Mouse (Mus musculus) brain, embryonic 14.5 days (tissue): ENCODE measurements at regions not wholly inside any gene's neighbourhood (a gene's known extent, or its start where the extent isn't known, plus 50 kb on each side); places are given as distances from the start of the nearest gene placed in this dataset.

Experiments used
- DNase-seq: peaks from one replicate; pipeline ENCODE4 v3.0.0-alpha.2; 2011; ENCODE audit warnings: low read depth
- CTCF ChIP-seq: fragments of 200-500 bp; IDR thresholded peaks from 2 replicates; pipeline ENCODE4 v1.5.1; 2012; ENCODE audit warnings: inconsistent platforms, mild to moderate bottlenecking, moderate library complexity, borderline replicate concordance; ENCODE audit not compliant: insufficient read depth, insufficient read length; ENCODE audit errors: extremely low read depth
- POLR2A ChIP-seq: fragments of 200-500 bp; IDR thresholded peaks from 2 replicates; pipeline ENCODE4 v1.6.1; 2012; ENCODE audit warnings: mild to moderate bottlenecking, inconsistent platforms, borderline replicate concordance; ENCODE audit not compliant: poor library complexity, insufficient read depth, insufficient read length, severe bottlenecking; ENCODE audit errors: extremely low read depth

DNA sequence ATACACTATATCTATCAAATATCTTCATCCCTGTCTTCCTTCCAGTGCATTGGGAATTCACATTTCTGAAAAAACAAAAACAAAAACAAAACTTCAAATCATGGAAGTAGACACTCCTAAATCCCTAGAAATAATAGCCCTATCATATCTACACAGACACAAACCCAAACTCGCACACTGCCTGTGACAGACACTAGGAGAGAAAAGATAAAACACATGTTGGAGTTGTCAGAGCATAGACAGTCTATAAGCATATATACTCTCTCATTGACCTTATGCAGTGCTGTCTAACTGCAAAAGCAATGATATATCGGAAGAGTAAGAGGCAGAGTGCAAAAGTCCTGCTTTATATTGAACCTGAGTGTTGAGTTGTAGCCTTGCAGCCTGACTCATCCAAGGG lies 3386.0 kb upstream of the Gm7489 start:
- no peak for DNase-seq
- TF ChIP-seq POLR2A (no peak), CTCF (no peak)

DNA sequence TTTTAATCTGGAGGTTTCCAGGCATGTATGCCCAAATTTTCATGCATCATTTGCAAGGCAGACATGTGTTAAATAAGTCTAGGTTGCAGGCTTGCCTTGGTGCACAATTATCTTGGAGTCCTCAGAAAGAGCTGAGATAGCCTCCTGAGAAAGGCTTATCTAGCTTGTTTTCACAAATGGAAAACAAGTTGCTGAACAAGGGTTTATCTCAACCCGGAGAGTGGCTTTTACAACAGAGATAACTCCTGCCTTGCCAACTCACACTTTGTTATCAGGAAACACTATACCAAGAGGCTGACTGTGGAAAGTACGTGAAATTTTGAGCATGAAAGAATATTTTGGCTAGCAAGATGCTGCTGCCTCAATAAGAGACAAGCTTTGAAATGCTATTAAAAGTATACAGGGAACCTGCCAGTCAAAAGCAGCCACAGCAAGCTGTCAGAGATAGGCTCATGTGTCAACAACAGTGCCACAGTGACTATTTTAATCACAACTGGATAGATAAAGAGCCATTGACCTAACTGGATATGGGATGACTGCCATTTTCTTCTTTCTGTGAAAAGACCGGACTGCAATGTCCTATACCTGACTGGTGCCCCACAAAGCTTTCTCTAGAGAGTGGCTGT lies 3376.6 kb upstream of the Gm7489 start:
- TF ChIP-seq CTCF, result no peak
- no peak for TF ChIP-seq POLR2A
- no peak for DNase-seq

DNA sequence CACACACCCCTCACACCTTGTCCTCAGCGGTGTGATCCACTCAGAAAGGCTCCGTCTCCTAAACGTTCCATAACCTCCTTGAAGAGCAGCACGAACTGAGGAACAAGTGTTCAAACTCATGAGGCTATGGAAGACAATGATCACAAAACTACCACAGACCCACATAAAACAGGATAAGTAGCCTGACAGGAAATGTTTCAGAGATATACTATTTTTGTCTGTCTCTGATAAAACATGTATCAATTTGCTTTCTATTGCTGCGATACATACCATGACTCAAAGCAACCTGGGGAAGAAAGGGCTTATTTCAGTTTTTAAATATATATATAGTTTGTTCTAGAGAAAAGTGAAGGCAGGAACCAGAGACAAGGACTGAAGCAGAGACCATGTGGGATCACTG lies 3371.7 kb upstream of the Gm7489 start:
- no peak for DNase-seq
- TF ChIP-seq POLR2A (no peak), CTCF (no peak)

DNA sequence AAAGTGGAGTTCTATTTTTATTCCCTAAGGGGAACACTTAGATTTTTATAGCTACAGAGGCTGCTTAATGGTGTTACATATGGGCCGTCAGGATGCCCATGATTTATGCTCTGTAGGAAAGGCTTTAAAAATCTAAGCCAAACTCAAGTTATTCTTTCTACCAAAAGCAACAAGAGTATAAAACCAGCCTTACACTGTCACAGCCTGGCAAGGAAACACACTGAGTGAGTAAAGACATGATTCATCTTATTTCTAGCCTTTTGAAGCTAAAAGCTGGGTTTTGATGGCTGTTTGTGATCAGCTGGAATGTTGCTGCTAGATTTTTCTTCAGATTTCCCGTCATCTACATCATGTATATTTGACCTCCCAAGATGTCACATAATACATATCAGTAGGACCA lies 3359.9 kb upstream of the Gm7489 start:
- DNase-seq, result no peak
- TF ChIP-seq CTCF (no peak), POLR2A (no peak)

DNA sequence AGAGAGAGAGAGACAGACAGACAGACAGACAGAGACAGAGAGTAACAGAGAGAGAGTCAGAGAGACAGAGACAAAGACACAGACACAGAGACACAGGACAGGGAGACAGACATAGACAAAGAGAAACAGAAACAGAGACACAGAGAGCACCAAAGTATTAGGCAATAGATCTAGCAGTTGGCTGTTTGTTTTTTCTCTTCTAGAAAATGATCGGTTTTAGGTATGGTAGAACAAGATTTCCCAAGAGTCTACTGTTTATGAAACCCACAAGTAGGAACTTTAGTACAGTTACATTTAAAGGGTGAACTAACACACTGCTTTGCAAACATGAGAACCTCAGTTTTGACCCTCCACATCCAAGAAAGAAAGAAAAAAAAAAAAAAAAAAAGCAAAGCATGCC lies 3350.2 kb upstream of the Gm7489 start:
- no peak for TF ChIP-seq POLR2A
- no peak for TF ChIP-seq CTCF
- DNase-seq, result no peak

DNA sequence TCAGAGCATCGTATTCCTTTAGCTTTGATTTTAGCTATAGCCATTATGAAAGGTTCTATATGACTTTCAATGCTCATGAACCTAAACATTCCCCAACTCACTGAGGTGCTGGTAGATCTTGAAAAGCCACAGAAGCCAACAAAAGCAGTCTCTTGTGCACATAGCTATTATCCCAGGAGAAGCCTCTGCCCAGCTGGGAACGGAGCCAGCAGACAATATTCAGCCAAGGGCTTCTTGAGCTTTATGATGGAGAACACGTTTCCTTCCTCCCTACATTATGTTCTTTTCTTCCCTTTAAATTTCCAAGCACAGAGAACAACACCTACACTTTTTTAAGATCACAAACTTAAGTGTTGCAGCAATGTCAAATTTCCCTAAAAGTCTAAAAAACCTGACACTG lies 3321.1 kb upstream of the Gm7489 start:
- TF ChIP-seq POLR2A (no peak), CTCF (no peak)
- no peak for DNase-seq

DNA sequence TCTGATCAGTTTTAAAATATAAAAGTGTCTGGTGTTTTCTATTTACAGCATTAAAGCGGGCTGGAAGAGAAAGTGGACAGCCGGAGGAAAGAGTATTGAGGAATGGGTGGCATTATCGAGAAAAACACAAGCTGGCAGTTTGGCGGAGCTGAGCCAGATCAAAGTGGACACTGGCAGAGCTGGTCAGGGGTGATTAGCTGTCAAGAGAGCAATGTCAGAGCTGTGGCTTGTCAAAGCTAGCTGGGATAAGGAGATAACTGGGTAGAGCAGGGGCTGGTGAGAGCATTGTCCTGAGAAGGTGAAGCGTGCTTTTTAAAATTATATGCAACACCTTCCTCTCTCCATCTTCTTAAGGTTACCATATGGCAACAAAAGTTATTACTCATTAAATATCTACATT lies 3303.9 kb upstream of the Gm7489 start:
- DNase-seq, result no peak
- no peak for TF ChIP-seq CTCF
- TF ChIP-seq POLR2A, result no peak

DNA sequence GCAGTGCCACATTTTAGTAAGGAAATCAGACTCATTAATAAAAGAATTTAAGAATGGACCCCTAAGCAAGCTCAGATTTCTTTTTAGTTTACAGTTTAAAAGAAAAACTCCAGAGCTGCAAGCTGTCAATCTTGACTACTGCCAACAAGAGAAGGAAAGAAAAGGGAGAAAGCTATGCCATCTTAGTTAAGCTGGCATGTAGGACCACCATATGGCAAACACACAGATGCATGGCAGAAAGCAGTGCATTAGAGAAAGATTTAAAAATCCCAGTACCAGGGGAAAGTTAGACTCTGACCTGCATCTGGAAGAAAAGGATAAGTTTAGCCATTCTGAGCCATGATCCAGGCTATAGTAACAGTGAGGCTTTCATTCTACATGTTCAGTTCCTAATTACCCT lies 3300.8 kb upstream of the Gm7489 start:
- peak; percentile 57 for DNase-seq
- TF ChIP-seq CTCF (no peak), POLR2A (no peak)

DNA sequence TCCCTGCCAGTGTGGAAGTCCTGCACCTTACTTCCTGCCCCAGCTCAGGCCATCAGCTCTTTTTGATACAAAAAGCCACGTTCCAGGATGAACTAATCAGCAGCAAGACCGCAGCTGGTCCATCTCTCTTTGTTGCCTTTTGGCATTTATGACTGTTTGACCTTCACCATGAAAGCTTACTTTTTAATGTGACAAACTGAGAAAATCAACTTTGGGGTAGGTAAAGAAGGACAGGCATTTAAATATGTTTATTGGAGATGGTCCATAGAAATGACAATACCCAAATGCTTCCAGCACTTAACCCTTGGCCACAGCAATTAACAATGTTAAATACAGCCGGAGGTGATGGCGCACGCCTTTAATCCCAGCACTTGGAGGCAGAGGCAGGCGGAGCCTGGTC lies 3299.2 kb upstream of the Gm7489 start:
- no peak for TF ChIP-seq CTCF
- no peak for TF ChIP-seq POLR2A
- DNase-seq, result no peak
